Mouse (Mus musculus) hindbrain, embryonic 11.5 days (tissue): ENCODE data around the gene Cypt15. TPM values are rescaled to one million over a fixed set of nuclear protein-coding genes. Genes with fewer than 3 reads are reported as not detected.
"Not testable (repeated sequence)": the region's sequence is repeated elsewhere in the genome, so short reads cannot be mapped to it uniquely, and the experiment has no call there.

ENCODE experiments used
- ATAC-seq: fragments of 200-750 bp; cut with Nextera tagmentation; 2 replicates; pipeline ENCODE4 v1.8.0; 2017; ENCODE audit warnings: mild to moderate bottlenecking, moderate TSS enrichment, moderate library complexity; ENCODE audit not compliant: low FRiP score
- DNase-seq: peaks from one replicate; pipeline ENCODE4 v3.0.0-alpha.2; 2015; ENCODE audit warnings: low spot score
- H3K27ac ChIP-seq: fragments of 300-500 bp; sonication (generic); 2 replicates; pipeline ENCODE4 v1.5.1; 2014; ENCODE audit warnings: mild to moderate bottlenecking, low read depth, low read length
- H3K27me3 ChIP-seq: fragments of 300-500 bp; sonication (generic); 2 replicates; pipeline ENCODE4 v1.6.1; 2014; ENCODE audit warnings: mild to moderate bottlenecking, low read length, moderate library complexity, mixed read lengths; ENCODE audit not compliant: control insufficient read depth, insufficient read depth
- H3K36me3 ChIP-seq: fragments of 300-500 bp; sonication (generic); 2 replicates; pipeline ENCODE4 v1.6.1; 2014; ENCODE audit warnings: mild to moderate bottlenecking, low read length, moderate library complexity, mixed read lengths; ENCODE audit not compliant: control insufficient read depth, insufficient read depth
- H3K4me1 ChIP-seq: fragments of 300-500 bp; sonication (generic); replicated peaks from 2 replicates; pipeline ENCODE4 v1.6.1; 2014; ENCODE audit warnings: low read length, mixed read lengths; ENCODE audit not compliant: control insufficient read depth, insufficient read depth
- H3K4me2 ChIP-seq: fragments of 300-500 bp; sonication (generic); replicated peaks from 2 replicates; pipeline ENCODE4 v1.6.1; 2014; ENCODE audit warnings: mild to moderate bottlenecking, low read depth, low read length
- H3K4me3 ChIP-seq: fragments of 300-500 bp; sonication (generic); 2 replicates; pipeline ENCODE4 v1.5.1; 2014; ENCODE audit warnings: low read depth, low read length
- H3K9ac ChIP-seq: fragments of 300-500 bp; sonication (generic); 2 replicates; pipeline ENCODE4 v1.6.1; 2014; ENCODE audit warnings: low read depth, low read length
- H3K9me3 ChIP-seq: fragments of 300-500 bp; sonication (generic); 2 replicates; pipeline ENCODE4 v1.6.1; 2016; ENCODE audit warnings: low read length; ENCODE audit not compliant: control insufficient read depth
- WGBS: fragments of 180-500 bp; shearing (Covaris S2); extraction: QIAGEN DNeasy Blood & Tissue Kit; methylation state at CpG from one replicate; pipeline ENCODE4 v1.1.7; 2014; 5-methylcytosine and 5-hydroxymethylcytosine counted together
- polyA plus RNA-seq: library from polyadenylated mRNA; unstranded; fragments of >200 nt; fragmentation: Nextera tagmentation; extraction: Ambion mirVana; gene quantifications from 2 replicates; pipeline ENCODE4 v1.2.1, GENCODE M21; 2014

The Cypt15 gene
- not detected in 2 replicates for polyA plus RNA-seq

DNA sequence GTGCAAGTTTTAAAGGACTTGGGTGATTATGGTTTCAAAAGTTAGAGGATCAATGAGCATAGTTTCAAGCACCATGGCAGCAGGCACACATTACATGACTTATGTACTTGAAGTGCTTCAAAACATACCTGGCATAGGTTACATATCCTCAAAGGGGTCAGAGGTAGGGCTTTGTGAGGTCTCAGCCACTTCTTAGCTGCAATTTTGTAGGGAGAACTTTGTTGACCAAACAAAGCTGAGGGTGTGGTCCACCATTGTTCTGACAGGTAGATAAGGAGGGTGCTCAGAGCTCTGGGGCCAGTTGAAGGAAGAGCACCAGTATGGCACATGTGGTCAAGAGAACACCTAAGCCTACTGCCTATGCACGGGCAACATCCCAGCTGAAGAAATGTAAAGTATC, at the start of gene Cypt15:
Gene Cypt15 (plus strand): TSS at position 301 of the 400 bp plus-strand sequence.
- H3K4me3 ChIP-seq, H3K27ac ChIP-seq: not testable (repeated sequence)
- whole genome bisulfite sequencing: 86% methylated on average over 1 of the region's 1 CpGs

DNA sequence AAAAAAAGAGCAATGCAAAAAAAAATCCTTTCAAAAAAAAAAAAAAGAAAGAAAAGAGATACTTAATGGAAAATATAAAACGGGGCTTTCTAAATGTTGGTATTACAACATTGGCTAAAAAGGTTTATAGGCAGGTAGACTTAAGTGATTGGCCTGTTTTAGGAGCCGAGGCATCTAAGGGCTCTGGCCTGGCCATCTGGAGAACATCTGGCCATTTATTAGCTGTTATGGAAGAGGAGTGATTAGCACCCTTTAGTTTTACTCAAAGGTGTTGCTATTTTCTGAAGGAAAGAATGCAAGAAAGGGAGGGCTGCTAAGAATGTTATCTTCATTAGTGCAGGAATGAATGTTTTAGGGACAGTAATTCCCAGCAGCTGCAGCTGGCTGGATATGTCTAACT, 24.9 kb downstream of the Cypt15 start:
- Histone ChIP-seq H3K36me3 (no peaks in the 10 kb centered on the region), H3K27me3 (no peaks in the 10 kb centered on the region), H3K4me2 (no peak overlapping the region), H3K4me1 (no peaks in the 10 kb centered on the region), H3K4me3 (no peak overlapping the region), H3K9me3 (no peaks in the 10 kb centered on the region), H3K27ac (no peak overlapping the region), H3K9ac (no peak overlapping the region)
- ATAC-seq: no peak
- 82% methylated on average over 2 of the region's 2 CpGs for WGBS
- DNase-seq: no peak

More for the DNA sequence above, at the start of gene Cypt15:
- ATAC-seq, H3K36me3 ChIP-seq, H3K9ac ChIP-seq, H3K4me2 ChIP-seq, H3K9me3 ChIP-seq, DNase-seq, H3K4me1 ChIP-seq, H3K27me3 ChIP-seq: not testable (repeated sequence)

DNA sequence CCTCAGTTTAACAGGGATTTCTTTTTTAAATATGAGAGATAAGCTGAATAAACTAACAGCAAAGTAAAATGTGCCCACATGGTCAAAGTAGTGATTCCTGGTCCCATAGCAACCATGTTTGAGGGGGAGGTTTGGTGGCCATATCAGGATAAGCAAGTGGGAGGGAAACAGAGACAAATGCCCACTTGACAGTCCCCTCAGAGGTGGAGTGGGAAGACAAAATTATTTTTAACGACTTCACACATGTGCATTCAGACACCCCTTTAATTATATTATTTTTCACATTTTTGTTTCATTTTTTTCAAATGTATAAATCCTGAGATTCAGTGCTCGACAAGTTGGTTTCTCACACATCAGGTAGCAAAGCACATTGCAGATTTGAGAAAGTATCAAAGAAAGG, 32.8 kb downstream of the Cypt15 start:
- DNase-seq (no peak), ATAC-seq (no peak)
- Histone ChIP-seq H3K27me3 (no peaks in the 10 kb centered on the region), H3K9me3 (no peaks in the 10 kb centered on the region), H3K36me3 (no peaks in the 10 kb centered on the region), H3K9ac (no peak overlapping the region), H3K27ac (no peak overlapping the region), H3K4me3 (no peak overlapping the region), H3K4me2 (no peak overlapping the region), H3K4me1 (no peaks in the 10 kb centered on the region)
- 56% methylated on average over 2 of the region's 2 CpGs for WGBS

DNA sequence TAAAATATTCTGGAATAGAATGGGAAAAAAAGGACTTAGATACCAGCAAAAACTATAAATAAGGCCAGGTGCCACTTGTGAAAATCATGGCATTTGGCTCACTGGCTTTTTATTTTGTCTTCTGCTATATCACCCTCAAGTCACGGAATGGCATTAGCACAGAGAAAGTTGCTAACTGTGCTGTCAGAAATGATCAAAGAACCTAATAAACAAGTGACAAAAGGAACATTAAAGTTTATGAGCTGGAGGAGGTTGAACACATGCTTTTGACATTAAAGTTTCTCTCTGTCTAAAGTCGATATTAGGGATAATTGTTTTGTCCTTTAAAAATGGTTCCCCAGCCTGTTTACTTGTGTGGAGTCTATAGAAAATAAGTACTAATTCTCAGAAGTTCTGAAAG, 37.7 kb downstream of the Cypt15 start:
- no peaks in the 10 kb centered on the region for H3K27me3 ChIP-seq
- no peak overlapping the region for H3K4me3 ChIP-seq
- DNase-seq: no peak
- no peaks in the 10 kb centered on the region for H3K9me3 ChIP-seq
- ATAC-seq: no peak
- H3K36me3 ChIP-seq: no peaks in the 10 kb centered on the region
- H3K9ac ChIP-seq: no peak overlapping the region
- H3K4me1 ChIP-seq: no peaks in the 10 kb centered on the region
- 67% methylated on average over 2 of the region's 2 CpGs for WGBS
- no peak overlapping the region for H3K4me2 ChIP-seq
- no peak overlapping the region for H3K27ac ChIP-seq
